ENCODE assay signal across 28 mouse cellular contexts in the genomic region with DNA sequence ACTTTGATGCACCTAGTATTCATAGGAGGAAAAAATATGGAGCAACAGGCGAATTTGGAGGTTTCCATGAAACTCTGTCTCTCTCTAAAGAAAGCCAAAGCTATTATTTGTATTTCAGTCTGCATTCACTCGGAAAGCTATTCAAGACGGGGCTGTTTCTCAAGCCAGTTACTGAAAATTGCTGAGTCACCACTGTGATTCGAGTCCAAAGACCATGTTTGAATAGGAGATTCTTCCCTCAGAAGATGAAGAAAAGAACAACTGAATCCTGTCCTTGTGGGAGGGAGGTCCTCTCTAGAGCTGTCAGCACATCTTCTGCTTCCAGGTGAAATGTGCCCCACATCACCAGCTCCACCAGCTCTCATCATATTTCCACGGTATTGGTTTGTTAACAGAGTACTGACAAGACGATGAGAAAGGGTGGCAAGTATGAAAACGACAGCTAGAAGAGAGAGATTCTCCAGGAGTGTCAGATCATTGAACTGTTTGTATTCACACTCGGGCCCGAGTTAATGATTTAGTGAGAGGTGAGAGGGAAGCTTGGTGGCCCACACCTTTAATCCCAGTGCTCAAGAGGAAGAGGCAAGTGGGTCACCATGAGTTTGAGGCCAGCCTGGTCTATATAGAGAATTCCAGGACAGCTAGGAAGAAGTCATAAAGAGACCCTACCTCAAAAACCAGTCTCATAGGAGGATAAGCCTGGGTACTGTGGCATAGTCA.
DNase-seq lines count a peak whose midpoint lies in the region; ATAC-seq and TF ChIP-seq lines count a peak whose summit lies in the region.
"Had no signal": no experiment of that assay in that cellular context is flagged by ENCODE, and none has a peak within 500 bp of the region (broad histone marks: within the 10 kb centered on the region; RNA-seq: fewer than 3 reads in every experiment).

No protein-coding gene starts in this region.

- H3K4me2 ChIP-seq in kidney, embryonic 14.5 days (replicated peaks; ENCODE audit: low read depth, low read length), result no peak overlapping the region
- H3K4me2 ChIP-seq in intestine, embryonic 15.5 days (replicated peaks), result no peak overlapping the region
- H3K4me2 ChIP-seq: heart, embryonic 12.5 days; hindbrain, embryonic 14.5 days; limb, embryonic 13.5 days; liver, embryonic 13.5 days; stomach, embryonic 15.5 days had no signal

- no peak overlapping the region for H3K9ac ChIP-seq in kidney, embryonic 14.5 days (ENCODE audit: low read depth, low read length)
- no peak overlapping the region for H3K9ac ChIP-seq in ES-E14 (ENCODE audit: insufficient read depth, low read depth, low read length, poor library complexity, severe bottlenecking)
- no peak overlapping the region for H3K9ac ChIP-seq in intestine, embryonic 15.5 days
- H3K9ac ChIP-seq: heart, embryonic 12.5 days; hindbrain, embryonic 14.5 days; limb, embryonic 13.5 days; liver, embryonic 13.5 days; stomach, embryonic 15.5 days had no signal

- H3K4me1 ChIP-seq in kidney, adult 2 months (ENCODE audit: control insufficient read depth, insufficient read depth, low read length), result peaks cover 3% of the 10 kb centered on the region; the same call in 1 of the 2 replicates
- H3K4me1 ChIP-seq in kidney, embryonic 14.5 days (ENCODE audit: control insufficient read depth, insufficient read depth, low read length), result peaks cover 13% of the 10 kb centered on the region
- H3K4me1 ChIP-seq in ES-E14 (ENCODE audit: control insufficient read depth in 2 of 2, insufficient read depth in 2 of 2, low read length in 2 of 2, poor library complexity in 1 of 2), result peaks cover 0 to 14% of the 10 kb centered on the region in 2 experiments; a peak in 2 of 4 replicates
- peaks cover 20% of the 10 kb centered on the region; the same call in 1 of the 2 replicates for H3K4me1 ChIP-seq in intestine, embryonic 15.5 days (replicated peaks)
- H3K4me1 ChIP-seq: liver, embryonic 13.5 days had no signal

- intact Hi-C loops in left cerebral cortex, postnatal 10 days (cut with DNase I), result no loop called here

- in situ Hi-C loops in ES-E14 (cut with MboI; ENCODE audit: low sequenced_read_pairs in 2 of 2, unreplicated experiment in 2 of 2), result no loop called here

- no peaks in the 10 kb centered on the region for H3K27me3 ChIP-seq in kidney, adult 2 months (replicated peaks; ENCODE audit: control insufficient read depth, insufficient read depth, low read length)
- no peaks in the 10 kb centered on the region for H3K27me3 ChIP-seq in kidney, embryonic 14.5 days (ENCODE audit: control insufficient read depth, insufficient read depth, low read length)
- H3K27me3 ChIP-seq in intestine, embryonic 15.5 days (replicated peaks), result no peaks in the 10 kb centered on the region
- H3K27me3 ChIP-seq: heart, embryonic 12.5 days; limb, embryonic 13.5 days; liver, embryonic 13.5 days; stomach, embryonic 15.5 days had no signal

- no peak for TF ChIP-seq POLR2A in kidney, adult 2 months (IDR thresholded peaks at IDR 0.05; ENCODE audit: low read depth, low read length)

- H3K36me3 ChIP-seq in kidney, adult 2 months (ENCODE audit: control insufficient read depth, insufficient read depth, low read length), result no peaks in the 10 kb centered on the region
- H3K36me3 ChIP-seq in kidney, embryonic 14.5 days (ENCODE audit: control insufficient read depth, insufficient read depth, low read length), result no peaks in the 10 kb centered on the region
- no peaks in the 10 kb centered on the region for H3K36me3 ChIP-seq in ES-E14 (ENCODE audit: control insufficient read depth, insufficient read depth, low read length, poor library complexity, severe bottlenecking)
- no peaks in the 10 kb centered on the region for H3K36me3 ChIP-seq in intestine, embryonic 15.5 days
- H3K36me3 ChIP-seq: G1E; heart, embryonic 12.5 days; limb, embryonic 13.5 days; liver, embryonic 13.5 days; stomach, embryonic 15.5 days had no signal

- H3K4me3 ChIP-seq in kidney, adult 2 months (ENCODE audit: insufficient read depth, low read depth, low read length), result no peak overlapping the region
- H3K4me3 ChIP-seq in kidney, embryonic 14.5 days (ENCODE audit: low read length), result no peak overlapping the region
- no peak overlapping the region for H3K4me3 ChIP-seq in ES-E14 (ENCODE audit: insufficient read depth in 1 of 2, low read depth in 1 of 2, low read length in 2 of 2, poor library complexity in 1 of 2, severe bottlenecking in 1 of 2)
- H3K4me3 ChIP-seq in intestine, embryonic 15.5 days (replicated peaks), result no peak overlapping the region
- H3K4me3 ChIP-seq: gastrocnemius, adult 2 months; heart, embryonic 12.5 days; limb, embryonic 13.5 days; liver, embryonic 13.5 days; stomach, embryonic 15.5 days had no signal

- no peak for TF ChIP-seq CTCF in kidney, adult 2 months (conservative IDR thresholded peaks at IDR 0.05; ENCODE audit: insufficient read depth, insufficient read length, low read depth, low read length)

- H3K27ac ChIP-seq in kidney, adult 2 months (ENCODE audit: insufficient read depth, low read depth, low read length), result no peak overlapping the region
- no peak overlapping the region for H3K27ac ChIP-seq in kidney, embryonic 14.5 days (ENCODE audit: low read depth, low read length)
- H3K27ac ChIP-seq in ES-E14 (ENCODE audit: insufficient read depth, low read depth, low read length, poor library complexity, severe bottlenecking), result no peak overlapping the region
- H3K27ac ChIP-seq in intestine, embryonic 15.5 days, result no peak overlapping the region
- H3K27ac ChIP-seq: gastrocnemius, adult 2 months; hindbrain, embryonic 14.5 days; limb, embryonic 13.5 days; liver, embryonic 13.5 days; stomach, embryonic 15.5 days had no signal

- ATAC-seq in kidney, embryonic 14.5 days (ENCODE audit: low FRiP score, low TSS enrichment), result no peak
- peak; percentile 53 for ATAC-seq in intestine, embryonic 15.5 days
- ATAC-seq: forebrain, embryonic 14.5 days; inflammation-experienced regulatory T-cells, adult 6 months; midbrain, embryonic 16.5 days had no signal

- whole genome bisulfite sequencing in kidney, adult 2 months, result 58% methylated on average over 9 of the region's 9 CpGs
- WGBS in kidney, embryonic 14.5 days, result 85% methylated on average over 9 of the region's 9 CpGs
- WGBS in intestine, embryonic 15.5 days, result 59% methylated on average over 9 of the region's 9 CpGs

- peak; percentile 60 for DNase-seq in kidney, adult 2 months
- DNase-seq in 3T3-L1 (ENCODE audit: low read depth, low spot score) (peak; percentile 15), ES-E14 (ENCODE audit: low read depth, low spot score) (no peak)
- no peak for DNase-seq in left cerebral cortex, adult 8-10 months (ENCODE audit: low spot score in 2 of 2)
- no peak for DNase-seq in left cerebral cortex, postnatal 10 days (ENCODE audit: extremely low spot score in 1 of 2, low spot score in 2 of 2)
- DNase-seq: adrenal gland, postnatal 25 days; B cell, adult 2 months; cerebellum, adult 2 months; cerebellum, postnatal 14 days; gastrocnemius, adult 2 months; gastrocnemius, postnatal 36 days; heart, adult 18-20 months; heart, postnatal 4 days; liver, embryonic 13.5 days; lung, adult 18-20 months; lung, postnatal 10 days; right cerebral cortex, postnatal 25 days; thymus, postnatal 14 days had no signal

- no peaks in the 10 kb centered on the region for H3K9me3 ChIP-seq in kidney, embryonic 14.5 days (ENCODE audit: control insufficient read depth, low read length)
- no peaks in the 10 kb centered on the region for H3K9me3 ChIP-seq in ES-E14 (ENCODE audit: control insufficient read depth, insufficient read depth, low read depth, low read length)
- no peaks in the 10 kb centered on the region for H3K9me3 ChIP-seq in intestine, embryonic 15.5 days
- H3K9me3 ChIP-seq: heart, embryonic 12.5 days; limb, embryonic 13.5 days; liver, embryonic 13.5 days; stomach, embryonic 15.5 days had no signal

TF ChIP-seq in ES-E14, 5 proteins besides CTCF, POLR2A, EP300 and RAD21:
- TF ChIP-seq MAFK (IDR thresholded peaks at IDR 0.05; ENCODE audit: insufficient read depth, low read depth, low read length) (peak; percentile 74), CHD2 (IDR thresholded peaks at IDR 0.05; ENCODE audit: low read depth, low read length) (no peak)
TF ChIP-seq in ES-E14: peak in this region for 1.

Comparison
In these comparisons a context has a peak if more than half of its experiments do, and no peak if none do; other contexts are left out.
1. DNase-seq: peak in kidney, adult 2 months (single experiment) and 3T3-L1 (single experiment); none in ES-E14 (single experiment), left cerebral cortex, adult 8-10 months (0 of 2) and left cerebral cortex, postnatal 10 days (0 of 2).